Mouse (Mus musculus): Measurements from ENCODE around the gene Nfatc2.

- TF ChIP-seq GATA1 (IDR thresholded peaks at IDR 0.05; ENCODE audit: borderline replicate concordance, low read length) (no peak), FLI1 (IDR thresholded peaks at IDR 0.05; ENCODE audit: low read length) (no peak)
These were observed 45.4 kb downstream of the Nfatc2 start for GRCm38 (mm10) chr2:168555897-168556670.

Measured in megakaryocyte, embryonic 14.5 days (primary cell).